Mouse (Mus musculus): Measurements from ENCODE around the gene Pygo1. TPM values are rescaled to one million over a fixed set of nuclear protein-coding genes. Genes with fewer than 3 reads are reported as not detected.

Gene Pygo1
- polyA plus RNA-seq, 1 experiment from 2014 or later = 18.1 TPM

- DNase-seq (ENCODE audit: low spot score) (no peak), ATAC-seq (ENCODE audit: low FRiP score) (no peak)
- no peak overlapping the region for H3K4me3 ChIP-seq (replicated peaks; ENCODE audit: low read length)
- H3K27ac ChIP-seq = no peak overlapping the region
- no peaks in the 10 kb centered on the region for H3K4me1 ChIP-seq (replicated peaks; ENCODE audit: control insufficient read depth, insufficient read depth, low read length)
- H3K9ac ChIP-seq = no peak overlapping the region
- no peaks in the 10 kb centered on the region for H3K27me3 ChIP-seq (ENCODE audit: control insufficient read depth, insufficient read depth, low read length)
- 68% methylated on average over 2 of the region's 2 CpGs for WGBS
- peaks cover 42% of the 10 kb centered on the region for H3K36me3 ChIP-seq (replicated peaks; ENCODE audit: control insufficient read depth, insufficient read depth)
- H3K9me3 ChIP-seq (ENCODE audit: control insufficient read depth, low read length) = no peaks in the 10 kb centered on the region
- no peak overlapping the region for H3K4me2 ChIP-seq (replicated peaks)
Measured at GRCm38 (mm10) chr9:73000487-73000886, 75.0 kb downstream of the Pygo1 start.

- no peaks in the 10 kb centered on the region for H3K4me1 ChIP-seq (replicated peaks; ENCODE audit: control insufficient read depth, insufficient read depth, low read length)
- no peak for DNase-seq (ENCODE audit: low spot score)
- no peaks in the 10 kb centered on the region for H3K9me3 ChIP-seq (ENCODE audit: control insufficient read depth, low read length)
- H3K36me3 ChIP-seq (replicated peaks; ENCODE audit: control insufficient read depth, insufficient read depth) = peaks cover 51% of the 10 kb centered on the region
- no peak overlapping the region for H3K27ac ChIP-seq
- no peak overlapping the region for H3K4me2 ChIP-seq (replicated peaks)
- 89% methylated on average over 13 of the region's 13 CpGs for WGBS
- H3K4me3 ChIP-seq (replicated peaks; ENCODE audit: low read length) = no peak overlapping the region
- no peaks in the 10 kb centered on the region for H3K27me3 ChIP-seq (ENCODE audit: control insufficient read depth, insufficient read depth, low read length)
- no peak overlapping the region for H3K9ac ChIP-seq
- no peak for ATAC-seq (ENCODE audit: low FRiP score)
Measured at GRCm38 (mm10) chr9:73001314-73002011, 76.0 kb downstream of the Pygo1 start.

Other genes with a start within 250 kb of the Pygo1 start
- 0.82 and 0.98 TPM in 2 replicates for gene Prtg, start 118.8 kb upstream of the Pygo1 start, polyA plus RNA-seq (2014; fragmentation: Nextera tagmentation; extraction: Ambion mirVana)
- gene Dyx1c1, start 33.1 kb downstream of the Pygo1 start, polyA plus RNA-seq (2014; fragmentation: Nextera tagmentation; extraction: Ambion mirVana) = 2.2 and 2.9 TPM in 2 replicates
- gene Gm44503, start 33.2 kb downstream of the Pygo1 start, polyA plus RNA-seq (2014; fragmentation: Nextera tagmentation; extraction: Ambion mirVana) = 0.31 TPM in 1 of 2 replicates, not detected in the other
- 27.1 TPM in 2 replicates for gene Ccpg1os, start 59.7 kb downstream of the Pygo1 start, polyA plus RNA-seq (2014; fragmentation: Nextera tagmentation; extraction: Ambion mirVana)
- 42.3 and 49.7 TPM in 2 replicates for gene Ccpg1, start 59.8 kb downstream of the Pygo1 start, polyA plus RNA-seq (2014; fragmentation: Nextera tagmentation; extraction: Ambion mirVana)
- 13.2 and 21.0 TPM in 2 replicates for gene Pigb, start 114.7 kb downstream of the Pygo1 start, polyA plus RNA-seq (2014; fragmentation: Nextera tagmentation; extraction: Ambion mirVana)
- gene Rab27a, start 119.2 kb downstream of the Pygo1 start, polyA plus RNA-seq (2014; fragmentation: Nextera tagmentation; extraction: Ambion mirVana) = 1.0 and 1.1 TPM in 2 replicates
- 0.21 TPM in 1 of 2 replicates, not detected in the other for gene Khdc3, start 176.2 kb downstream of the Pygo1 start, polyA plus RNA-seq (2014; fragmentation: Nextera tagmentation; extraction: Ambion mirVana)
- gene Gm20509, start 176.8 kb downstream of the Pygo1 start, polyA plus RNA-seq (2014; fragmentation: Nextera tagmentation; extraction: Ambion mirVana) = not detected in 2 replicates
- 104 and 108 TPM in 2 replicates for gene Rsl24d1, start 187.8 kb downstream of the Pygo1 start, polyA plus RNA-seq (2014; fragmentation: Nextera tagmentation; extraction: Ambion mirVana)

Measured in hindbrain, embryonic 14.5 days (tissue).